Mouse (Mus musculus) liver, embryonic 14.5 days (tissue): Measurements from ENCODE around the gene Serpina3k.

Experiments used
- CTCF ChIP-seq: IDR thresholded peaks from 2 replicates; pipeline ENCODE4 v1.5.1; 2016; ENCODE audit warnings: antibody characterized with exemption, low read depth, control low read depth
- EP300 ChIP-seq: IDR thresholded peaks from 2 replicates; pipeline ENCODE4 v1.6.1; 2016; ENCODE audit warnings: antibody characterized with exemption, low read depth

GRCm38 (mm10) chr12:104347091-104347490, 8.8 kb downstream of the Serpina3k start:
- TF ChIP-seq EP300: no peak
- TF ChIP-seq CTCF: no peak
